Mouse (Mus musculus) heart, postnatal 0 days (tissue): ENCODE data around the gene Sorcs2. TPM values are rescaled to one million over a fixed set of nuclear protein-coding genes. Genes with fewer than 3 reads are reported as not detected.
A peak's percentile ranks its signal among the peaks of the same experiment; 100 is the strongest.

Experiments used
- ATAC-seq: fragments of 200-750 bp; cut with Nextera tagmentation; 2 replicates; pipeline ENCODE4 v1.8.0; 2017; ENCODE audit warnings: low read depth, moderate number of reproducible peaks, moderate library complexity; ENCODE audit not compliant: insufficient read depth
- DNase-seq: peaks from one replicate; pipeline ENCODE4 v3.0.0-alpha.2; 2016; ENCODE audit warnings: low spot score
- H3K27ac ChIP-seq: fragments of 300-500 bp; sonication (generic); 2 replicates; pipeline ENCODE4 v1.5.1; 2014; ENCODE audit warnings: low read depth, mild to moderate bottlenecking
- H3K27me3 ChIP-seq: fragments of 300-500 bp; sonication (generic); 2 replicates; pipeline ENCODE4 v1.6.1; 2014; ENCODE audit warnings: low read length, mixed read lengths; ENCODE audit not compliant: control insufficient read depth, insufficient read depth
- H3K36me3 ChIP-seq: fragments of 300-500 bp; sonication (generic); replicated peaks from 2 replicates; pipeline ENCODE4 v1.6.1; 2014; ENCODE audit warnings: low read length, mixed read lengths; ENCODE audit not compliant: control insufficient read depth, insufficient read depth
- H3K4me1 ChIP-seq: fragments of 300-500 bp; sonication (generic); 2 replicates; pipeline ENCODE4 v1.6.1; 2014; ENCODE audit warnings: antibody characterized with exemption; ENCODE audit not compliant: control insufficient read depth, insufficient read depth
- H3K4me2 ChIP-seq: fragments of 300-500 bp; sonication (generic); 2 replicates; pipeline ENCODE4 v1.6.1; 2014; ENCODE audit warnings: low read depth, mild to moderate bottlenecking, low read length, moderate library complexity
- H3K4me3 ChIP-seq: fragments of 300-500 bp; sonication (generic); 2 replicates; pipeline ENCODE4 v1.5.1; 2014; ENCODE audit warnings: low read depth, low read length
- H3K9ac ChIP-seq: fragments of 300-500 bp; sonication (generic); replicated peaks from 2 replicates; pipeline ENCODE4 v1.6.1; 2014; ENCODE audit warnings: low read depth, low read length, mixed read lengths
- H3K9me3 ChIP-seq: fragments of 300-500 bp; sonication (generic); replicated peaks from 2 replicates; pipeline ENCODE4 v1.6.1; 2016; ENCODE audit warnings: low read length; ENCODE audit not compliant: control insufficient read depth
- CTCF ChIP-seq: IDR thresholded peaks from 2 replicates; pipeline ENCODE4 v1.5.1; 2016; ENCODE audit warnings: antibody characterized with exemption, control low read depth, low read depth
- EP300 ChIP-seq: IDR thresholded peaks from 2 replicates; pipeline ENCODE4 v1.6.1; 2016; ENCODE audit warnings: antibody characterized with exemption, low read depth
- WGBS: fragments of 180-500 bp; shearing (Covaris S2); extraction: QIAGEN DNeasy Blood & Tissue Kit; methylation state at CpG from one replicate; pipeline ENCODE4 v1.1.7; 2014; 5-methylcytosine and 5-hydroxymethylcytosine counted together
- polyA plus RNA-seq: library from polyadenylated mRNA; unstranded; fragments of >200 nt; fragmentation: Nextera tagmentation; extraction: Ambion mirVana; gene quantifications from 2 replicates; pipeline ENCODE4 v1.2.1, GENCODE M21; 2015
- total RNA-seq: library from RNA; depleted of rRNA; stranded (reverse); fragments of >200 nt; gene quantifications from 2 replicates; pipeline ENCODE4 v1.2.3, GENCODE M21; 2014; ENCODE audit warnings: low replicate concordance

Gene Sorcs2
- total and polyA plus RNA-seq, 2 experiments from 2014 or later = 3.7 to 32.6 TPM

- TF ChIP-seq EP300 (no peak), CTCF (no peak)
- ATAC-seq = no peak
- H3K9me3 ChIP-seq = no peaks in the 10 kb centered on the region
- no peak for DNase-seq
- WGBS = 66% methylated on average over 6 of the region's 6 CpGs
- H3K36me3 ChIP-seq = no peaks in the 10 kb centered on the region
- H3K4me1 ChIP-seq = no peaks in the 10 kb centered on the region
- H3K9ac ChIP-seq = no peak overlapping the region
- no peak overlapping the region for H3K4me2 ChIP-seq
- H3K4me3 ChIP-seq = no peak overlapping the region
- no peaks in the 10 kb centered on the region for H3K27me3 ChIP-seq
- H3K27ac ChIP-seq = no peak overlapping the region
Observed at GRCm38 (mm10) chr5:36220626-36221025, 177.3 kb downstream of the Sorcs2 start.

- Histone ChIP-seq H3K9me3 (no peaks in the 10 kb centered on the region), H3K36me3 (no peaks in the 10 kb centered on the region), H3K27me3 (no peaks in the 10 kb centered on the region), H3K4me1 (no peaks in the 10 kb centered on the region), H3K4me3 (no peak overlapping the region), H3K9ac (no peak overlapping the region), H3K4me2 (no peak overlapping the region), H3K27ac (no peak overlapping the region)
- TF ChIP-seq CTCF (no peak), EP300 (no peak)
- ATAC-seq (no peak), DNase-seq (no peak)
- 66% methylated on average over 4 of the region's 4 CpGs for WGBS
Observed at GRCm38 (mm10) chr5:36220105-36220504, 177.8 kb downstream of the Sorcs2 start.

GRCm38 (mm10) chr5:36213310-36213709 is 184.6 kb downstream of the Sorcs2 start:
- Histone ChIP-seq H3K9me3 (no peaks in the 10 kb centered on the region; the same call in 1 of the 2 replicates), H3K9ac (no peak overlapping the region), H3K4me3 (no peak overlapping the region), H3K36me3 (no peaks in the 10 kb centered on the region), H3K4me1 (peaks cover 5% of the 10 kb centered on the region; the same call in 1 of the 2 replicates), H3K4me2 (no peak overlapping the region), H3K27me3 (no peaks in the 10 kb centered on the region), H3K27ac (no peak overlapping the region)
- WGBS = 60% methylated on average over 10 of the region's 10 CpGs
- peak; percentile 20; the same call in 1 of the 2 replicates for ATAC-seq
- no peak for DNase-seq
- TF ChIP-seq CTCF (peak; percentile 26), EP300 (no peak)

- no peak overlapping the region for H3K4me2 ChIP-seq
- TF ChIP-seq CTCF (no peak), EP300 (no peak)
- 77% methylated on average over 3 of the region's 3 CpGs for WGBS
- ATAC-seq = no peak
- no peaks in the 10 kb centered on the region for H3K27me3 ChIP-seq
- H3K9ac ChIP-seq = no peak overlapping the region
- peaks cover 5% of the 10 kb centered on the region for H3K4me1 ChIP-seq
- no peak overlapping the region for H3K4me3 ChIP-seq
- no peak for DNase-seq
- H3K27ac ChIP-seq = no peak overlapping the region
- no peaks in the 10 kb centered on the region for H3K36me3 ChIP-seq
- no peaks in the 10 kb centered on the region for H3K9me3 ChIP-seq
Observed at GRCm38 (mm10) chr5:36208803-36209202, 189.1 kb downstream of the Sorcs2 start.

GRCm38 (mm10) chr5:36205397-36205796 is 192.5 kb downstream of the Sorcs2 start:
- H3K27me3 ChIP-seq = no peaks in the 10 kb centered on the region
- no peak for DNase-seq
- 61% methylated on average over 11 of the region's 11 CpGs for WGBS
- H3K4me2 ChIP-seq = no peak overlapping the region
- no peak for ATAC-seq
- H3K36me3 ChIP-seq = no peaks in the 10 kb centered on the region
- no peak overlapping the region for H3K9ac ChIP-seq
- no peak overlapping the region for H3K27ac ChIP-seq
- no peak overlapping the region for H3K4me3 ChIP-seq
- H3K4me1 ChIP-seq = peaks cover 13% of the 10 kb centered on the region
- no peaks in the 10 kb centered on the region for H3K9me3 ChIP-seq
- TF ChIP-seq EP300 = no peak
- no peak for TF ChIP-seq CTCF

- DNase-seq (no peak), ATAC-seq (no peak)
- TF ChIP-seq CTCF = no peak
- TF ChIP-seq EP300 = no peak
Observed at GRCm38 (mm10) chr5:36203916-36204315, 194.0 kb downstream of the Sorcs2 start, which contains the start of gene Psapl1. TSS of gene Psapl1 (plus strand) at chr5:36204021.

More at GRCm38 (mm10) chr5:36203916-36204315, 194.0 kb downstream of the Sorcs2 start, which contains the start of gene Psapl1:
- no peak within 1 kb of the TSS for H3K27ac ChIP-seq
- no peaks in the 10 kb centered on the region for H3K36me3 ChIP-seq
- H3K9me3 ChIP-seq = no peaks in the 10 kb centered on the region
- peaks cover 9% of the 10 kb centered on the region; the same call in 1 of the 2 replicates for H3K4me1 ChIP-seq
- no peak within 1 kb of the TSS for H3K4me2 ChIP-seq
- no peak within 1 kb of the TSS for H3K4me3 ChIP-seq
- no peak within 1 kb of the TSS for H3K9ac ChIP-seq
- 80% methylated on average over 10 of the region's 10 CpGs for WGBS
- no peaks in the 10 kb centered on the region for H3K27me3 ChIP-seq
